Mouse (Mus musculus): ENCODE data around the gene Cfd. TPM values are rescaled to one million over a fixed set of nuclear protein-coding genes. Genes with fewer than 3 reads are reported as not detected.

Gene Cfd
- 0.18 TPM in 1 of 2 replicates, not detected in the other for polyA plus RNA-seq (2015; fragmentation: Nextera tagmentation; extraction: Ambion mirVana)

GRCm38 (mm10) chr10:79890670-79891069 lies at the start of gene Cfd:
Gene Cfd, plus strand, starts transcription at chr10:79890853.

GRCm38 (mm10) chr10:79853860-79854795 lies 36.5 kb upstream of the Cfd start, which contains the start of gene Ptbp1:
Gene Ptbp1, plus strand, starts transcription at chr10:79854427.

GRCm38 (mm10) chr10:79874290-79874862 lies 16.3 kb upstream of the Cfd start, which contains the start of the genes Prtn3 and Plppr3:
Gene Prtn3, plus strand, starts transcription at chr10:79874476.
Gene Plppr3, minus strand, starts transcription at chr10:79874634.

GRCm38 (mm10) chr10:79886054-79886453 lies 4.6 kb upstream of the Cfd start, which contains the start of gene Elane:
Gene Elane, plus strand, starts transcription at chr10:79886247.

GRCm38 (mm10) chr10:79908167-79909091 lies 17.8 kb downstream of the Cfd start, which contains the start of gene Med16:
Gene Med16, minus strand, starts transcription at chr10:79908923.

GRCm38 (mm10) chr10:79910556-79910955 lies 19.9 kb downstream of the Cfd start, which contains the start of gene Gm26602:
Gene Gm26602, plus strand, starts transcription at chr10:79910856.

GRCm38 (mm10) chr10:79916808-79917531 lies 26.3 kb downstream of the Cfd start, which contains the start of gene Kiss1r:
Gene Kiss1r, plus strand, starts transcription at chr10:79916971.

GRCm38 (mm10) chr10:79920958-79921535 lies 30.4 kb downstream of the Cfd start, which contains the start of gene R3hdm4:
Gene R3hdm4, minus strand, starts transcription at chr10:79921208.

GRCm38 (mm10) chr10:79926491-79927323 lies 36.1 kb downstream of the Cfd start, which contains the start of gene Arid3a:
Gene Arid3a, plus strand, starts transcription at chr10:79927043.

Small RNA genes within 50 kb of the gene (microRNA-seq; reads per million reads assigned to microRNA genes)
- not detected for gene Mir6910

Other genes with a start within 250 kb of the Cfd start
- not detected in 2 replicates for gene Odf3l2, start 245.1 kb upstream of the Cfd start, polyA plus RNA-seq (2015; fragmentation: Nextera tagmentation; extraction: Ambion mirVana)
- gene Madcam1, start 226.3 kb upstream of the Cfd start, polyA plus RNA-seq (2015; fragmentation: Nextera tagmentation; extraction: Ambion mirVana), result 0.35 and 0.39 TPM in 2 replicates
- 47.4 and 51.3 TPM in 2 replicates for gene Tpgs1, start 221.5 kb upstream of the Cfd start, polyA plus RNA-seq (2015; fragmentation: Nextera tagmentation; extraction: Ambion mirVana)
- 63.7 and 68.6 TPM in 2 replicates for gene Cdc34, start 208.7 kb upstream of the Cfd start, polyA plus RNA-seq (2015; fragmentation: Nextera tagmentation; extraction: Ambion mirVana)
- gene Gzmm, start 201.8 kb upstream of the Cfd start, polyA plus RNA-seq (2015; fragmentation: Nextera tagmentation; extraction: Ambion mirVana), result 0.16 and 0.48 TPM in 2 replicates
- gene Bsg, start 186.4 kb upstream of the Cfd start, polyA plus RNA-seq (2015; fragmentation: Nextera tagmentation; extraction: Ambion mirVana), result 812 and 845 TPM in 2 replicates
- 0.06 and 0.08 TPM in 2 replicates for gene Hcn2, start 174.2 kb upstream of the Cfd start, polyA plus RNA-seq (2015; fragmentation: Nextera tagmentation; extraction: Ambion mirVana)
- gene Polrmt, start 144.3 kb upstream of the Cfd start, polyA plus RNA-seq (2015; fragmentation: Nextera tagmentation; extraction: Ambion mirVana), result 14.4 and 14.7 TPM in 2 replicates
- gene Fgf22, start 135.8 kb upstream of the Cfd start, polyA plus RNA-seq (2015; fragmentation: Nextera tagmentation; extraction: Ambion mirVana), result 0.24 and 0.28 TPM in 2 replicates
- gene Rnf126, start 123.9 kb upstream of the Cfd start, polyA plus RNA-seq (2015; fragmentation: Nextera tagmentation; extraction: Ambion mirVana), result 50.7 and 60.7 TPM in 2 replicates
- gene Fstl3, start 113.6 kb upstream of the Cfd start, polyA plus RNA-seq (2015; fragmentation: Nextera tagmentation; extraction: Ambion mirVana), result 69.7 and 87.0 TPM in 2 replicates
- 0.12 TPM in 1 of 2 replicates, not detected in the other for gene Prss57, start 99.9 kb upstream of the Cfd start, polyA plus RNA-seq (2015; fragmentation: Nextera tagmentation; extraction: Ambion mirVana)
- gene Palm, start 97.3 kb upstream of the Cfd start, polyA plus RNA-seq (2015; fragmentation: Nextera tagmentation; extraction: Ambion mirVana), result 39.7 and 44.2 TPM in 2 replicates
- gene Misp, start 69.9 kb upstream of the Cfd start, polyA plus RNA-seq (2015; fragmentation: Nextera tagmentation; extraction: Ambion mirVana), result 1.6 and 2.9 TPM in 2 replicates
- 109 and 124 TPM in 2 replicates for gene Ptbp1, start 36.4 kb upstream of the Cfd start, polyA plus RNA-seq (2015; fragmentation: Nextera tagmentation; extraction: Ambion mirVana)
- 2.3 and 8.8 TPM in 2 replicates for gene Prtn3, start 16.4 kb upstream of the Cfd start, polyA plus RNA-seq (2015; fragmentation: Nextera tagmentation; extraction: Ambion mirVana)
- 2.2 TPM in 2 replicates for gene Plppr3, start 16.2 kb upstream of the Cfd start, polyA plus RNA-seq (2015; fragmentation: Nextera tagmentation; extraction: Ambion mirVana)
- 0.13 and 0.16 TPM in 2 replicates for gene Elane, start 4.6 kb upstream of the Cfd start, polyA plus RNA-seq (2015; fragmentation: Nextera tagmentation; extraction: Ambion mirVana)
- 33.5 and 34.4 TPM in 2 replicates for gene Med16, start 18.1 kb downstream of the Cfd start, polyA plus RNA-seq (2015; fragmentation: Nextera tagmentation; extraction: Ambion mirVana)
- gene Gm26602, start 20.0 kb downstream of the Cfd start, polyA plus RNA-seq (2015; fragmentation: Nextera tagmentation; extraction: Ambion mirVana), result not detected in 2 replicates
- 1.2 and 1.3 TPM in 2 replicates for gene Kiss1r, start 26.1 kb downstream of the Cfd start, polyA plus RNA-seq (2015; fragmentation: Nextera tagmentation; extraction: Ambion mirVana)
- 125 and 126 TPM in 2 replicates for gene R3hdm4, start 30.4 kb downstream of the Cfd start, polyA plus RNA-seq (2015; fragmentation: Nextera tagmentation; extraction: Ambion mirVana)
- gene Arid3a, start 36.2 kb downstream of the Cfd start, polyA plus RNA-seq (2015; fragmentation: Nextera tagmentation; extraction: Ambion mirVana), result 4.0 TPM in 2 replicates
- gene Wdr18, start 69.3 kb downstream of the Cfd start, polyA plus RNA-seq (2015; fragmentation: Nextera tagmentation; extraction: Ambion mirVana), result 52.5 and 55.6 TPM in 2 replicates
- gene Grin3b, start 79.9 kb downstream of the Cfd start, polyA plus RNA-seq (2015; fragmentation: Nextera tagmentation; extraction: Ambion mirVana), result 0.07 and 0.13 TPM in 2 replicates
- gene Tmem259, start 93.5 kb downstream of the Cfd start, polyA plus RNA-seq (2015; fragmentation: Nextera tagmentation; extraction: Ambion mirVana), result 15.3 and 18.7 TPM in 2 replicates
- gene Cnn2, start 97.7 kb downstream of the Cfd start, polyA plus RNA-seq (2015; fragmentation: Nextera tagmentation; extraction: Ambion mirVana), result 662 and 733 TPM in 2 replicates
- 2.9 and 3.0 TPM in 2 replicates for gene Abca7, start 105.6 kb downstream of the Cfd start, polyA plus RNA-seq (2015; fragmentation: Nextera tagmentation; extraction: Ambion mirVana)
- gene Arhgap45, start 125.8 kb downstream of the Cfd start, polyA plus RNA-seq (2015; fragmentation: Nextera tagmentation; extraction: Ambion mirVana), result 5.5 and 10.3 TPM in 2 replicates
- gene Polr2e, start 148.9 kb downstream of the Cfd start, polyA plus RNA-seq (2015; fragmentation: Nextera tagmentation; extraction: Ambion mirVana), result 94.2 and 108 TPM in 2 replicates
- gene Gpx4, start 156.3 kb downstream of the Cfd start, polyA plus RNA-seq (2015; fragmentation: Nextera tagmentation; extraction: Ambion mirVana), result 724 and 745 TPM in 2 replicates
- 14.6 and 18.7 TPM in 2 replicates for gene Sbno2, start 214.7 kb downstream of the Cfd start, polyA plus RNA-seq (2015; fragmentation: Nextera tagmentation; extraction: Ambion mirVana)
- gene Stk11, start 224.9 kb downstream of the Cfd start, polyA plus RNA-seq (2015; fragmentation: Nextera tagmentation; extraction: Ambion mirVana), result 11.9 and 12.4 TPM in 2 replicates
- 604 and 621 TPM in 2 replicates for gene Atp5d, start 247.8 kb downstream of the Cfd start, polyA plus RNA-seq (2015; fragmentation: Nextera tagmentation; extraction: Ambion mirVana)
- gene Cbarp, start 250.0 kb downstream of the Cfd start, polyA plus RNA-seq (2015; fragmentation: Nextera tagmentation; extraction: Ambion mirVana), result 2.1 and 2.4 TPM in 2 replicates